Mouse (Mus musculus) midbrain, embryonic 11.5 days (tissue): Measurements from ENCODE around the gene Chrna9. TPM values are rescaled to one million over a fixed set of nuclear protein-coding genes. Genes with fewer than 3 reads are reported as not detected.

Experiments
- ATAC-seq: fragments of 200-750 bp; cut with Nextera tagmentation; 2 replicates; pipeline ENCODE4 v1.8.0; 2017; ENCODE audit warnings: moderate TSS enrichment, moderate library complexity; ENCODE audit not compliant: low FRiP score
- DNase-seq: peaks from one replicate; pipeline ENCODE4 v3.0.0; 2015; ENCODE audit warnings: low spot score; ENCODE audit errors: missing footprints
- H3K27ac ChIP-seq: fragments of 300-500 bp; sonication (generic); 2 replicates; pipeline ENCODE4 v1.5.1; 2014; ENCODE audit warnings: low read depth, low read length
- H3K27me3 ChIP-seq: fragments of 300-500 bp; sonication (generic); 2 replicates; pipeline ENCODE4 v1.6.1; 2014; ENCODE audit warnings: mild to moderate bottlenecking, low read length, moderate library complexity, mixed read lengths; ENCODE audit not compliant: control insufficient read depth, insufficient read depth
- H3K36me3 ChIP-seq: fragments of 300-500 bp; sonication (generic); 2 replicates; pipeline ENCODE4 v1.6.1; 2014; ENCODE audit warnings: mild to moderate bottlenecking, low read length, moderate library complexity, mixed read lengths; ENCODE audit not compliant: control insufficient read depth, insufficient read depth
- H3K4me1 ChIP-seq: fragments of 300-500 bp; sonication (generic); 2 replicates; pipeline ENCODE4 v1.6.1; 2014; ENCODE audit warnings: low read length; ENCODE audit not compliant: control insufficient read depth, insufficient read depth
- H3K4me2 ChIP-seq: fragments of 300-500 bp; sonication (generic); 2 replicates; pipeline ENCODE4 v1.6.1; 2014; ENCODE audit warnings: mild to moderate bottlenecking, moderate library complexity
- H3K4me3 ChIP-seq: fragments of 300-500 bp; sonication (generic); 2 replicates; pipeline ENCODE4 v1.5.1; 2014; ENCODE audit warnings: low read depth, low read length
- H3K9ac ChIP-seq: fragments of 300-500 bp; sonication (generic); 2 replicates; pipeline ENCODE4 v1.6.1; 2014; ENCODE audit warnings: low read length
- H3K9me3 ChIP-seq: fragments of 300-500 bp; sonication (generic); 2 replicates; pipeline ENCODE4 v1.6.1; 2016; ENCODE audit warnings: low read length; ENCODE audit not compliant: control insufficient read depth
- WGBS: fragments of 180-500 bp; shearing (Covaris S2); extraction: QIAGEN DNeasy Blood & Tissue Kit; methylation state at CpG from one replicate; pipeline ENCODE4 v1.1.7; 2014; 5-methylcytosine and 5-hydroxymethylcytosine counted together
- polyA plus RNA-seq: library from polyadenylated mRNA; unstranded; fragments of >200 nt; fragmentation: Nextera tagmentation; extraction: Ambion mirVana; gene quantifications from 2 replicates; pipeline ENCODE4 v1.2.1, GENCODE M21; 2014

The Chrna9 gene
- polyA plus RNA-seq, result not detected in 2 replicates

- H3K4me2 ChIP-seq, result no peak within 1 kb of the TSS
- no peak within 1 kb of the TSS for H3K27ac ChIP-seq
- H3K36me3 ChIP-seq, result no peaks in the 10 kb centered on the region
- no peaks in the 10 kb centered on the region for H3K27me3 ChIP-seq
- no peaks in the 10 kb centered on the region for H3K9me3 ChIP-seq
- H3K9ac ChIP-seq, result no peak within 1 kb of the TSS
- ATAC-seq, result no peak
- DNase-seq, result no peak
- no peaks in the 10 kb centered on the region for H3K4me1 ChIP-seq
- no peak within 1 kb of the TSS for H3K4me3 ChIP-seq
- 88% methylated on average over 5 of the region's 5 CpGs for WGBS
Observed at GRCm38 (mm10) chr5:65934783-65935182, at the start of gene Chrna9. Gene Chrna9 (plus strand): TSS chr5:65934921.

DNA sequence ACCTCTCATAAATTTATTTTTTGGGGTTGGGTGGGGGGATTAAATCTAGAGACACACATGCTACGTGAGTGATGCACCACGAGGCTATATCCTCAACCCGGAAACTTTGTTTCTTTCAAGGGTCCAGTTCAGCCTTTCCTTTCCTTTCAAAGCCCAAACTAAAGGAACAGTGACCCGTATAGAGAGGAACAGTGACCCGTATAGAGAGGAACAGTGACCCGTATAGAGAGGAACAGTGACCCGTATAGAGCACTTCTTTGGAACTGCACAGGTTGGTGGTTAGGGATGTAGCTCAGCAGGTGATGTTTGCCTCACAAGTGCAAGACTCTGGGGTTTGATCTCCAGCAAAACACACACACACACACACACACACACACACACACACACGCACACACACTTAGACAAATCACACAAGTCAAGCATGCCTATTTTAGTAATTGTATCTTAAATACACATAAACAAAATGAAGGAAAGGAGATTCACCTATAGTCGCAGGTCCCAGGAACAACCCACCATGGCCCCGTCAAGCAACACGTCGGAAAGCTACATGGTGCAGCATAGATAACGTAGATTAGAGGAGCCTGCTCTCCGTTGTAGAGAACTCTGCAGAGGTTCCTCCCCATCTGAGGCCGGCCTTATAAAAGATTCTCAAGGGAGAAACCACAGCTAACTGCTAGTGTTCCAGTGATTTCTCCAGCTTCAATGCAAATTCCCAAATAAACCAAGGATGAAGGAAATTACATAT is 48.9 kb upstream of the Chrna9 start:
- Histone ChIP-seq H3K27ac (no peak overlapping the region), H3K9me3 (no peaks in the 10 kb centered on the region), H3K9ac (no peak overlapping the region), H3K4me3 (no peak overlapping the region), H3K4me2 (no peak overlapping the region), H3K36me3 (no peaks in the 10 kb centered on the region), H3K4me1 (no peaks in the 10 kb centered on the region), H3K27me3 (no peaks in the 10 kb centered on the region)
- DNase-seq, result no peak
- 41% methylated on average over 15 of the region's 15 CpGs for WGBS
- ATAC-seq, result no peak

DNA sequence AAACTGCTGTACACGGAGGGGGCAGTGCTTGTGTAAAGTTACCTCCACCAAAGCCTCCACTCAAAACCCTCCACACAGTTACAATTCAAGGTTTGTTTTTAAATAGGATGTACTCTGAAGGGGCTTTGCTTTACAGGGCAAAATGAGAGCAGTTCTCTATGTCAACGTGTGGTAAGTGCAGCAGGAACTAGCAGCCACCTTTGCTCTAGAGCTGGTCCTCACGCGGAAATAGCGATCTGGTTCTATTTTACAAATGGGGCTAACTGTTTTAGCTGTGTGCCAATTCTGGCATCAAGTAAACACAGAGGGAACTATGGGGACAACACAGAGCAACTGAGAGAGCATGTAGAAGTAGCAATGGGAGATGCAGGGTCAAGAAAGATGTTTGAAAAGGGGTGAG is 46.6 kb upstream of the Chrna9 start:
- H3K36me3 ChIP-seq, result no peaks in the 10 kb centered on the region
- ATAC-seq (no peak), DNase-seq (no peak)
- 93% methylated on average over 5 of the region's 5 CpGs for WGBS
- no peak overlapping the region for H3K4me3 ChIP-seq
- no peak overlapping the region for H3K9ac ChIP-seq
- H3K27ac ChIP-seq, result no peak overlapping the region
- no peak overlapping the region for H3K4me2 ChIP-seq
- H3K9me3 ChIP-seq, result no peaks in the 10 kb centered on the region
- no peaks in the 10 kb centered on the region for H3K27me3 ChIP-seq
- no peaks in the 10 kb centered on the region for H3K4me1 ChIP-seq

DNA sequence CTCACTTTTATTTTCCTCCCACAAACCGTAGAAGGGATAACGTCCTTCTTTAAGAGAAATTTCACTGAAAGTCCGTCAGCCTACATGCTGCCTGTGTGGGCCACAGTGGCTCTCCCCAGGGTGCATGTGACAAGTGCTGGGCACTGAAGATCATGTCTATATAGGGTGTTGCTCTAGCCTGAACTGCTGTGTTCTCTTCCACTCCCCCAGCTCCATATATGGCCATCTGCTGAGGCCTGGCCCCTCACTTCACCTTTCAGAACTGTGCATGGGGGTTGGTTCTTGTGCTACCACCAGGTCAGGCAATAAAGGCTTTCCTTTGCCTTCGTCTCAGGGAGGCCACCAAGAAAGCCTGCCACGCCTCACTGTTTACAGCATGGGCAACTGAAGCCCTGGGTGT is 45.7 kb upstream of the Chrna9 start:
- Histone ChIP-seq H3K9me3 (no peaks in the 10 kb centered on the region), H3K27me3 (no peaks in the 10 kb centered on the region), H3K9ac (no peak overlapping the region), H3K4me3 (no peak overlapping the region), H3K4me1 (no peaks in the 10 kb centered on the region), H3K4me2 (no peak overlapping the region), H3K27ac (no peak overlapping the region), H3K36me3 (no peaks in the 10 kb centered on the region)
- no peak for DNase-seq
- ATAC-seq, result no peak
- WGBS, result 71% methylated on average over 5 of the region's 5 CpGs

GRCm38 (mm10) chr5:65891251-65891826 is 43.4 kb upstream of the Chrna9 start:
- no peaks in the 10 kb centered on the region for H3K27me3 ChIP-seq
- no peak overlapping the region for H3K27ac ChIP-seq
- no peaks in the 10 kb centered on the region for H3K36me3 ChIP-seq
- WGBS, result 83% methylated on average over 14 of the region's 14 CpGs
- H3K4me1 ChIP-seq, result no peaks in the 10 kb centered on the region
- DNase-seq (no peak), ATAC-seq (no peak)
- no peak overlapping the region for H3K4me3 ChIP-seq
- H3K4me2 ChIP-seq, result no peak overlapping the region
- no peaks in the 10 kb centered on the region for H3K9me3 ChIP-seq
- no peak overlapping the region for H3K9ac ChIP-seq

DNA sequence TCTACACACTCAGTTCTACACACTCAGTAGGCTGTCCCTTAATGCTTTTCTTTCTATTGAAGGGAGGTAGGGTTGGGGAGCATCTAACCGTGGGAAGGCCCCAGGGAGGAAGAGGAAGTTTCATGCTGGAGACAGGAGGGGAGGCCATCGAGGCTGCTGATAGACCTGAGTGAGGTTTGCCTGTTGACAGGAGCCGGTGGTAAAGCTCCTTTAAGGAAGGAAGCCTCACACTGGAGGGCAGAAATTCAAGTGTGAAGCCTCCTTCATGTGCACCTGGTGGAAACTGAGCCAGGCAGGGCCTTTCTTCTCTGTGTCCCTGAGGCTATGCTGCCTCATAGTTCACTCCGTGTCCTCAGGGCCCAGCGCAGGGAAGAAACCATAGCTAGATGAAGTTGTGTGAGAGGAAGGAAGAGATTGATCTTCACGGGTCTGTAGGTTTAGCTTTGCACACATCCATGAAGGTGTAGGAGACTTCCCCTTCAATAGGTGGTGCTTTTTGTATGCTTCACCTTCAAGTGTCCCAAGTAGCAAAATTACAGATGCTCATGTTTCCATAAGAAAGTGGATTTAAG is 39.5 kb upstream of the Chrna9 start:
- no peaks in the 10 kb centered on the region for H3K36me3 ChIP-seq
- H3K27me3 ChIP-seq, result no peaks in the 10 kb centered on the region
- H3K9me3 ChIP-seq, result no peaks in the 10 kb centered on the region
- H3K4me2 ChIP-seq, result no peak overlapping the region
- 83% methylated on average over 6 of the region's 6 CpGs for WGBS
- DNase-seq (no peak), ATAC-seq (no peak)
- H3K9ac ChIP-seq, result no peak overlapping the region
- H3K4me1 ChIP-seq, result no peaks in the 10 kb centered on the region
- H3K27ac ChIP-seq, result no peak overlapping the region
- no peak overlapping the region for H3K4me3 ChIP-seq

GRCm38 (mm10) chr5:65895764-65896163 is 39.0 kb upstream of the Chrna9 start:
- Histone ChIP-seq H3K27ac (no peak overlapping the region), H3K27me3 (no peaks in the 10 kb centered on the region), H3K4me1 (no peaks in the 10 kb centered on the region), H3K9ac (no peak overlapping the region), H3K36me3 (no peaks in the 10 kb centered on the region), H3K4me2 (no peak overlapping the region), H3K9me3 (no peaks in the 10 kb centered on the region), H3K4me3 (no peak overlapping the region)
- WGBS, result 69% methylated on average over 7 of the region's 7 CpGs
- ATAC-seq, result no peak
- no peak for DNase-seq

DNA sequence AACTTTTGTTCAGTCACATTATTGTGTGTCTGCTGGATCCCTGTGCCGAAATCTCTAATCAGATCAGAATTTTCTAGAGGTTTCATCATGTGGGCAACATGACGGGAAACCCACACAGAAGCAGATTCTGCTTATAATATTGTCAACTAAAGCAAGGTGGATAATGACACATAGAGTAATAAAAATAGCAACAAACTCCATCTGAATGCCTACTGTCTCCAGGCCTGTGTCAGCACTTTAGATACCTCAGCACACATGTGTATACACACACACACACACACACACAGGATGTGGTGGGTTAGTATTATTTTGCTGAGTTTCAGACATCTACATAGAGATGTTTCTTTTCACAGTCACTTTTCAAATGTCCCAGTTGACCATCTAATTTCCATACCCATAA is 37.0 kb upstream of the Chrna9 start:
- ATAC-seq (no peak), DNase-seq (no peak)
- no peaks in the 10 kb centered on the region for H3K27me3 ChIP-seq

GRCm38 (mm10) chr5:65898683-65899082 is 36.0 kb upstream of the Chrna9 start:
- no peak overlapping the region for H3K27ac ChIP-seq
- 85% methylated on average over 3 of the region's 3 CpGs for WGBS

More for the DNA sequence above, 37.0 kb upstream of the Chrna9 start:
- Histone ChIP-seq H3K4me1 (no peaks in the 10 kb centered on the region), H3K9ac (no peak overlapping the region), H3K4me2 (no peak overlapping the region), H3K36me3 (no peaks in the 10 kb centered on the region), H3K4me3 (no peak overlapping the region), H3K9me3 (no peaks in the 10 kb centered on the region; the same call in 1 of the 2 replicates), H3K27ac (no peak overlapping the region)
- WGBS, result 95% methylated on average over 2 of the region's 2 CpGs

More at GRCm38 (mm10) chr5:65898683-65899082, 36.0 kb upstream of the Chrna9 start:
- H3K4me2 ChIP-seq, result no peak overlapping the region
- DNase-seq, result no peak
- no peaks in the 10 kb centered on the region; the same call in 1 of the 2 replicates for H3K9me3 ChIP-seq
- no peak overlapping the region for H3K4me3 ChIP-seq
- H3K4me1 ChIP-seq, result no peaks in the 10 kb centered on the region
- H3K9ac ChIP-seq, result no peak overlapping the region
- no peaks in the 10 kb centered on the region for H3K36me3 ChIP-seq
- ATAC-seq, result no peak
- no peaks in the 10 kb centered on the region for H3K27me3 ChIP-seq
